Mouse (Mus musculus) T-cell, adult 66 days (primary cell): ENCODE measurements around the gene Phf24. TPM values are rescaled to one million over a fixed set of nuclear protein-coding genes. Genes with fewer than 3 reads are reported as not detected.

Source experiments
- total RNA-seq, 2 experiments: library from RNA; stranded (reverse); gene quantifications; 3 replicates in 1 of 2; 4 replicates in 1 of 2; pipeline ENCODE4 v1.2.4; 2023

The Phf24 gene
- total RNA-seq: not detected

GRCm38 (mm10) chr4:42916617-42917401 is at the start of gene Phf24:
TSS of gene Phf24 (plus strand) at chr4:42916660.

GRCm38 (mm10) chr4:42874134-42874533 is 42.3 kb upstream of the Phf24 start, which contains the start of gene Fam205c:
TSS of gene Fam205c (minus strand) at chr4:42874234.

GRCm38 (mm10) chr4:42949676-42950051 is 33.2 kb downstream of the Phf24 start, which contains the start of gene Dnajb5:
TSS of gene Dnajb5 (plus strand) at chr4:42949814.

GRCm38 (mm10) chr4:42969304-42969703 is 52.8 kb downstream of the Phf24 start, which contains the start of gene 1700022I11Rik:
TSS of gene 1700022I11Rik (plus strand) at chr4:42969604.

Other genes starting within 250 kb of the Phf24 start
- not detected for gene 4930578G10Rik, start 181.1 kb upstream of the Phf24 start, total RNA-seq
- gene Ccl19, start 160.1 kb upstream of the Phf24 start, total RNA-seq: not detected
- not detected for gene Ccl21a, start 142.7 kb upstream of the Phf24 start, total RNA-seq
- gene Fam205a1, start 62.8 kb upstream of the Phf24 start, total RNA-seq: not detected
- gene Gm12394, start 59.9 kb upstream of the Phf24 start, total RNA-seq: not detected
- not detected for gene Fam205c, start 42.4 kb upstream of the Phf24 start, total RNA-seq
- gene Dnajb5, start 33.2 kb downstream of the Phf24 start, total RNA-seq: 10 to 100 TPM; 17.1 to 21.3 TPM
- not detected for gene 1700022I11Rik, start 52.9 kb downstream of the Phf24 start, total RNA-seq
- gene Vcp, start 83.8 kb downstream of the Phf24 start, total RNA-seq: 100 to 1,000 TPM; 120 to 126 TPM
- gene Fancg, start 93.8 kb downstream of the Phf24 start, total RNA-seq: 10 to 100 TPM; 23.4 to 30.5 TPM
- gene Pigo, start 109.2 kb downstream of the Phf24 start, total RNA-seq: 10 to 100 TPM; 38.6 to 40.8 TPM
- gene Stoml2, start 115.0 kb downstream of the Phf24 start, total RNA-seq: 10 to 100 TPM; 59.1 to 72.4 TPM
- gene Fam214b, start 129.6 kb downstream of the Phf24 start, total RNA-seq: 1 to 10 TPM; 5.9 to 8.2 TPM
- gene Unc13b, start 142.3 kb downstream of the Phf24 start, total RNA-seq: under 1 TPM; 0.23 to 0.44 TPM